Mouse (Mus musculus) MEL (cell line): ENCODE data around the gene Rgl1. TPM values are rescaled to one million over a fixed set of nuclear protein-coding genes. Genes with fewer than 3 reads are reported as not detected.

Source experiments
- DNase-seq: peaks from one replicate; pipeline ENCODE4 v3.0.0; 2011; ENCODE audit warnings: low read depth, low spot score
- H3K27ac ChIP-seq: 2 replicates; pipeline ENCODE4 v1.5.1; 2012; ENCODE audit warnings: low read depth, mild to moderate bottlenecking, control low read depth, low read length, moderate library complexity; ENCODE audit not compliant: control insufficient read depth
- H3K27me3 ChIP-seq, 2 experiments: fragments of 150-350 bp in 1 of 2; sonication (generic) in 1 of 2; 2 replicates each; pipeline ENCODE4 v1.6.1; 2012; ENCODE audit warnings: low read length in 2 of 2, mild to moderate bottlenecking in 2 of 2, improper control_type of control experiment in 1 of 2, moderate library complexity in 1 of 2; ENCODE audit not compliant: insufficient read depth in 2 of 2, control insufficient read depth in 1 of 2
- H3K36me3 ChIP-seq, 2 experiments: 2 replicates each; pipeline ENCODE4 v1.6.1; 2012 to 2014; ENCODE audit warnings: low read length in 2 of 2, improper control_type of control experiment in 1 of 2, inconsistent platforms in 1 of 2, mild to moderate bottlenecking in 1 of 2; ENCODE audit not compliant: insufficient read depth in 2 of 2, control insufficient read depth in 1 of 2
- H3K4me1 ChIP-seq, 2 experiments: fragments of 150-350 bp in 1 of 2; sonication (generic) in 1 of 2; 2 replicates each; pipeline ENCODE4 v1.6.1; 2012; ENCODE audit warnings: low read length in 2 of 2, improper control_type of control experiment in 1 of 2, mild to moderate bottlenecking in 1 of 2; ENCODE audit not compliant: insufficient read depth in 2 of 2, control insufficient read depth in 1 of 2
- H3K4me3 ChIP-seq, 2 experiments: fragments of 150-350 bp in 1 of 2; sonication (generic) in 1 of 2; 2 replicates each; pipeline ENCODE4 v1.5.1; 2012; ENCODE audit warnings: low read depth in 2 of 2, low read length in 2 of 2, mild to moderate bottlenecking in 2 of 2, moderate library complexity in 2 of 2, control low read depth in 1 of 2, improper control_type of control experiment in 1 of 2; ENCODE audit not compliant: control insufficient read depth in 1 of 2, insufficient read depth in 1 of 2
- H3K79me2 ChIP-seq: 2 replicates; pipeline ENCODE4 v1.6.1; 2012; ENCODE audit warnings: mild to moderate bottlenecking, low read length, moderate library complexity; ENCODE audit not compliant: control insufficient read depth, poor library complexity, insufficient read depth
- H3K9ac ChIP-seq: 2 replicates; pipeline ENCODE4 v1.6.1; 2012; ENCODE audit warnings: low read depth, mild to moderate bottlenecking, control low read depth, low read length, moderate library complexity; ENCODE audit not compliant: control insufficient read depth, poor library complexity, severe bottlenecking
- H3K9me3 ChIP-seq: fragments of 150-350 bp; sonication (generic); replicated peaks from 2 replicates; pipeline ENCODE4 v1.6.1; 2012; ENCODE audit warnings: mild to moderate bottlenecking, low read length, improper control_type of control experiment, moderate library complexity; ENCODE audit not compliant: insufficient read depth
- CHD1 ChIP-seq: IDR thresholded peaks from 2 replicates; pipeline ENCODE4 v1.6.1; 2012; ENCODE audit warnings: low read depth, mild to moderate bottlenecking, inconsistent platforms, low read length, improper control_type of control experiment
- CTCF ChIP-seq, 3 experiments: IDR thresholded peaks in 2 of 3; conservative IDR thresholded peaks in 1 of 3; 2 replicates each; pipeline ENCODE4 v1.5.1; 2011 to 2012; ENCODE audit warnings: low read length in 3 of 3, low read depth in 2 of 3, mild to moderate bottlenecking in 2 of 3, improper control_type of control experiment in 1 of 3, inconsistent platforms in 1 of 3, mixed read lengths in 1 of 3, moderate library complexity in 1 of 3; ENCODE audit not compliant: control insufficient read depth in 1 of 3, insufficient read depth in 1 of 3, poor library complexity in 1 of 3, severe bottlenecking in 1 of 3
- EP300 ChIP-seq, 2 experiments: IDR thresholded peaks; 2 replicates each; pipeline ENCODE4 v1.6.1; 2011; ENCODE audit warnings: improper control_type of control experiment in 2 of 2, low read length in 2 of 2, low read depth in 1 of 2, mild to moderate bottlenecking in 1 of 2
- GABPA ChIP-seq: IDR thresholded peaks from 2 replicates; pipeline ENCODE4 v1.6.1; 2012; ENCODE audit warnings: low read depth, mild to moderate bottlenecking, inconsistent platforms, low read length, improper control_type of control experiment, moderate library complexity
- MAX ChIP-seq: IDR thresholded peaks from 2 replicates; pipeline ENCODE4 v1.6.1; 2011; ENCODE audit warnings: low read length, improper control_type of control experiment
- MAZ ChIP-seq: IDR thresholded peaks from 2 replicates; pipeline ENCODE4 v1.6.1; 2012; ENCODE audit warnings: low read depth, mild to moderate bottlenecking, inconsistent platforms, low read length, improper control_type of control experiment
- MYB ChIP-seq: IDR thresholded peaks from 2 replicates; pipeline ENCODE4 v1.6.1; 2011; ENCODE audit warnings: mild to moderate bottlenecking, low read depth, low read length, improper control_type of control experiment
- MYC ChIP-seq: IDR thresholded peaks from 2 replicates; pipeline ENCODE4 v1.6.1; 2011; ENCODE audit warnings: low read depth, mild to moderate bottlenecking, low read length, improper control_type of control experiment, moderate library complexity
- NRF1 ChIP-seq: IDR thresholded peaks from 2 replicates; pipeline ENCODE4 v1.6.1; 2014; ENCODE audit warnings: low read depth, mild to moderate bottlenecking, inconsistent platforms, low read length, improper control_type of control experiment, moderate library complexity; ENCODE audit not compliant: poor library complexity, insufficient read depth, severe bottlenecking
- RAD21 ChIP-seq: IDR thresholded peaks from 2 replicates; pipeline ENCODE4 v1.6.1; 2011; ENCODE audit warnings: mild to moderate bottlenecking, low read depth, low read length, improper control_type of control experiment
- SMC3 ChIP-seq: IDR thresholded peaks from 2 replicates; pipeline ENCODE4 v1.6.1; 2011; ENCODE audit warnings: low read depth, low read length, improper control_type of control experiment
- USF1 ChIP-seq: IDR thresholded peaks from 2 replicates; pipeline ENCODE4 v1.6.1; 2014; ENCODE audit warnings: low read depth, mild to moderate bottlenecking, inconsistent platforms, low read length, improper control_type of control experiment, moderate library complexity
- ZMIZ1 ChIP-seq: IDR thresholded peaks from 2 replicates; pipeline ENCODE4 v1.6.1; 2012; ENCODE audit warnings: low read depth, mild to moderate bottlenecking, inconsistent platforms, low read length, improper control_type of control experiment, moderate library complexity
- ZNF384 ChIP-seq: IDR thresholded peaks from 2 replicates; pipeline ENCODE4 v1.6.1; 2012; ENCODE audit warnings: low read depth, mild to moderate bottlenecking, inconsistent platforms, low read length, improper control_type of control experiment
- polyA plus RNA-seq, 2 experiments: library from polyadenylated mRNA; stranded (reverse) in 1 of 2; unstranded in 1 of 2; fragments of >175 nt in 1 of 2; fragments of >200 nt in 1 of 2; gene quantifications; 2 replicates each; pipeline versions ENCODE4 v1.2.1 to v1.2.4; 2012; ENCODE audit warnings: low replicate concordance in 2 of 2, low read depth in 1 of 2; ENCODE audit not compliant: insufficient read length in 2 of 2, insufficient read depth in 1 of 2, missing spikeins in 1 of 2
- total RNA-seq: library from RNA; depleted of rRNA; stranded (reverse); fragments of 300-350 nt; gene quantifications from 2 replicates; pipeline ENCODE4 v1.2.3, GENCODE M21; 2012

Rgl1 gene
- total and polyA plus RNA-seq, 3 experiments = 0.12 to 0.39 TPM; not detected in 1

- Histone ChIP-seq H3K79me2 (no peaks in the 10 kb centered on the region), H3K36me3 (no peaks in the 10 kb centered on the region), H3K4me1 (no peaks in the 10 kb centered on the region), H3K4me3 (no peak overlapping the region), H3K27ac (no peak overlapping the region), H3K9me3 (no peaks in the 10 kb centered on the region), H3K27me3 (peaks cover 2 to 5% of the 10 kb centered on the region in 2 experiments; a peak in 3 of 4 replicates), H3K9ac (no peak overlapping the region)
- TF ChIP-seq CTCF (IDR thresholded peaks at IDR 0.05 in 2 of 3, conservative IDR thresholded peaks at IDR 0.05 in 1 of 3; ENCODE audit: control insufficient read depth in 1 of 3, insufficient read depth in 1 of 3, low read depth in 2 of 3, low read length in 3 of 3, poor library complexity in 1 of 3, severe bottlenecking in 1 of 3) (peak; percentile 23 to 99 (median 87); a peak in 4 of 6 replicates), EP300 (IDR thresholded peaks at IDR 0.05; ENCODE audit: low read depth in 1 of 2, low read length in 2 of 2) (no peak), SMC3 (peak; percentile 52), USF1 (peak; percentile 48; the same call in 1 of the 2 replicates), MAX (peak; percentile 89), RAD21 (peak; percentile 50), MYC (peak; percentile 92), ZNF384 (no peak)
- DNase-seq = peak; percentile 73
These were observed 254.9 kb downstream of the Rgl1 start for GRCm38 (mm10) chr1:152511237-152511636.

- DNase-seq = no peak
- H3K27me3 ChIP-seq = peaks cover 4% of the 10 kb centered on the region in 2 experiments
- TF ChIP-seq ZMIZ1 (no peak), MYC (no peak), MAZ (no peak), USF1 (no peak), NRF1 (no peak), GABPA (no peak), CHD1 (no peak), MAX (no peak), MYB (no peak)
- no peak overlapping the region for H3K27ac ChIP-seq
- H3K79me2 ChIP-seq = no peaks in the 10 kb centered on the region
- H3K9ac ChIP-seq = no peak overlapping the region
- no peaks in the 10 kb centered on the region for H3K36me3 ChIP-seq
- H3K4me3 ChIP-seq = no peak overlapping the region
- H3K4me1 ChIP-seq = no peaks in the 10 kb centered on the region
- no peaks in the 10 kb centered on the region for H3K9me3 ChIP-seq
These were observed 257.5 kb downstream of the Rgl1 start for GRCm38 (mm10) chr1:152508481-152509220.
